Mouse (Mus musculus) lung, embryonic 15.5 days (tissue): ENCODE results near the gene Tmem69. TPM values are rescaled to one million over a fixed set of nuclear protein-coding genes. Genes with fewer than 3 reads are reported as not detected.

ENCODE experiments used
- ATAC-seq: fragments of 200-750 bp; cut with Nextera tagmentation; 2 replicates; pipeline ENCODE4 v1.8.0; 2017; ENCODE audit warnings: moderate number of reproducible peaks, borderline replicate concordance; ENCODE audit not compliant: low FRiP score, low TSS enrichment; ENCODE audit errors: extremely low read depth
- H3K27ac ChIP-seq: fragments of 300-500 bp; sonication (generic); 2 replicates; pipeline ENCODE4 v1.5.1; 2015; ENCODE audit warnings: moderate library complexity, mild to moderate bottlenecking, inconsistent platforms
- H3K27me3 ChIP-seq: fragments of 300-500 bp; sonication (generic); 2 replicates; pipeline ENCODE4 v1.6.1; 2015; ENCODE audit warnings: inconsistent platforms
- H3K36me3 ChIP-seq: fragments of 300-500 bp; sonication (generic); 2 replicates; pipeline ENCODE4 v1.6.1; 2015; ENCODE audit warnings: inconsistent platforms
- H3K4me1 ChIP-seq: fragments of 300-500 bp; sonication (generic); 2 replicates; pipeline ENCODE4 v1.6.1; 2015; ENCODE audit warnings: inconsistent platforms
- H3K4me2 ChIP-seq: fragments of 300-500 bp; sonication (generic); 2 replicates; pipeline ENCODE4 v1.6.1; 2015; ENCODE audit warnings: inconsistent platforms, mild to moderate bottlenecking, moderate library complexity
- H3K4me3 ChIP-seq: fragments of 300-500 bp; sonication (generic); 2 replicates; pipeline ENCODE4 v1.5.1; 2015; ENCODE audit warnings: mild to moderate bottlenecking, inconsistent platforms
- H3K9ac ChIP-seq: fragments of 300-500 bp; sonication (generic); 2 replicates; pipeline ENCODE4 v1.6.1; 2015; ENCODE audit warnings: inconsistent platforms
- H3K9me3 ChIP-seq: fragments of 300-500 bp; sonication (generic); 2 replicates; pipeline ENCODE4 v1.6.1; 2016; ENCODE audit warnings: inconsistent platforms
- WGBS: fragments of 180-500 bp; shearing (Covaris S2); methylation state at CpG from one replicate; pipeline ENCODE4 v1.1.7; 2015; 5-methylcytosine and 5-hydroxymethylcytosine counted together
- polyA plus RNA-seq: library from polyadenylated mRNA; unstranded; fragments of >200 nt; fragmentation: Nextera tagmentation; extraction: Ambion mirVana; gene quantifications from 2 replicates; pipeline ENCODE4 v1.2.1, GENCODE M21; 2015

The Tmem69 gene
- polyA plus RNA-seq, 1 experiment from 2014 or later, result 22.8 TPM

DNA sequence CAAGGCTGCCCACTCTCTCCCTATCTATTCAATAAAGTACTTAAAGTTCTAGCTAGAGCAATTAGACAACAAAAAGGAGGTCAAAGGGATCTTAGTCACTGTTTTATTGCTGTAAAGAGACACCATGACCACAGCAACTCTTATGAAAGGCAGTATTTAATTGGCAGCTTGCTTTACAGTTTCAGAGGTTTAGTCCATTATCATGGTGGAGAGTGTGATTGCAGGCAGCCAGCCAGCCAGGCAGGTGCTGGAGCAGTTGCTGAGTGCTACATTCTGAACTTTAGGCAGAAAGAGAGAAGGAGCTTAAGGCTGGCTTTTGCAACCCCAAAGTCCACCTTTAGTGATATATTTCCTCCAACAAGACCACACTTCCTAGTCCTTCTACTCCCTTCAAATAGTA is 19.4 kb downstream of the Tmem69 start:
- Histone ChIP-seq H3K9ac (no peak overlapping the region), H3K9me3 (no peaks in the 10 kb centered on the region), H3K36me3 (0 out of 2 replicates have a peak, but pooled peaks cover 6% of the 10 kb centered on the region), H3K4me2 (no peak overlapping the region), H3K27ac (no peak overlapping the region), H3K27me3 (no peaks in the 10 kb centered on the region), H3K4me1 (no peaks in the 10 kb centered on the region), H3K4me3 (no peak overlapping the region)
- no peak for ATAC-seq

DNA sequence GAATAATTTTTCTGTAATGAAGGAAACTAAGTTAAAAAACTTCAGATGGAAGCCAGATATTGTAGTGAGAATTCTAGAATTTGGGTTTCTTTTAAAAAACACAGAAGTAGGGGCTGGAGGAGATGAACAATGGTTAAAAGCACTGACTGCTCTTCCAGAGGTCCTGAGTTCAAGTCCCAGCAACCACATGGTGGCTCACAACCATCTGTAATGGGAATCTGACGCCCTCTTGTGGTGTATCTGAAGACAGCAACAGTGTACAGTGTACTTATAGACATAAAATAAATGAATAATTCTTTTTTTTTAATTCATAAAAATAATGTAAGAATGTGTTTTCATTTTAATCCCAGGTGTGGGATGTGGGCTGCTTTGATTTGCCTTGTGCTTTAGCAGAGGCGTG is 24.6 kb downstream of the Tmem69 start:
- peaks cover 9% of the 10 kb centered on the region; the same call in 1 of the 2 replicates for H3K36me3 ChIP-seq

GRCm38 (mm10) chr4:116507425-116508218 is 48.1 kb downstream of the Tmem69 start, which contains the start of gene Ipp:
Gene Ipp, plus strand, starts transcription at chr4:116507549.
- Histone ChIP-seq H3K9me3 (no peaks in the 10 kb centered on the region), H3K36me3 (no peaks in the 10 kb centered on the region), H3K4me2 (peak within 1 kb of the TSS; percentile 85), H3K27me3 (no peaks in the 10 kb centered on the region), H3K9ac (peak within 1 kb of the TSS; percentile 67), H3K4me1 (peaks cover 7% of the 10 kb centered on the region), H3K4me3 (peak within 1 kb of the TSS; percentile 60), H3K27ac (peak within 1 kb of the TSS; percentile 94)
- WGBS, result under 1% methylated on average over 55 of the region's 55 CpGs
- peak; percentile 98 for ATAC-seq

More for the DNA sequence above, 24.6 kb downstream of the Tmem69 start:
- Histone ChIP-seq H3K27ac (no peak overlapping the region), H3K9me3 (no peaks in the 10 kb centered on the region), H3K9ac (no peak overlapping the region), H3K4me3 (no peak overlapping the region), H3K4me2 (no peak overlapping the region), H3K27me3 (no peaks in the 10 kb centered on the region), H3K4me1 (no peaks in the 10 kb centered on the region)
- no peak for ATAC-seq
- WGBS, result 54% methylated on average over 2 of the region's 2 CpGs

DNA sequence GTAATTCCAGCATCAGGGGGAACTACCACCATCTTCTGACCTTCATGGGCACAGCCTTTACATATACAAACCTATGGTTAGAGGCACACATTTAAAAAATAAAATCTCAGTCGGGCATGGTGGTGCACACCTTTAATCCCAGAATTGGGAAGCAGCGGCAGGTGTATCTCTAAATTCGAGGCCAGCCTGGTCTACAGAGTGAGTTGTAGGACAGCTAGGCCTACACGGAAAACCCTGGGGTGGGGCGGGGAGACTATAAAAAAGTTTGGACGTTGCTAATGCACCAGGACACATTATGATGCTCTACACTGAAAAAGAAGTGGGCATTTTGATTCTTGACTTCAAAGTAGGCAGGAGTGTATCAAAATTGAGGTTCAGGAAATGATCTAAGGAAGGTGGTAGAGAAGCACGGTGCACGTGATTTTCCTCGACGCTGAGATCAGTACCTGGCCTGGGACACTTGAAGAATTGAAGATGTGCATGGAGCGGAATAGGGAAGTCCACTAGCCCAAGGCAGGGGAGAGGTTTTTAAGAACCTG is 48.8 kb downstream of the Tmem69 start:
- Histone ChIP-seq H3K27me3 (no peaks in the 10 kb centered on the region), H3K27ac (peak overlapping the region; percentile 94; the same call in 1 of the 2 replicates), H3K4me2 (peak overlapping the region; percentile 85), H3K9me3 (no peaks in the 10 kb centered on the region), H3K9ac (peak overlapping the region; percentile 67), H3K4me3 (peak overlapping the region; percentile 60), H3K4me1 (peaks cover 7% of the 10 kb centered on the region), H3K36me3 (no peaks in the 10 kb centered on the region)
- ATAC-seq, result peak; percentile 4; the same call in 1 of the 2 replicates
- 21% methylated on average over 11 of the region's 11 CpGs for WGBS

Other genes with a start within 250 kb of the Tmem69 start
- gene Mast2, start 91.8 kb downstream of the Tmem69 start, polyA plus RNA-seq, result 14.8 and 16.1 TPM in 2 replicates
- 14.1 TPM in 2 replicates for gene Ipp, start 48.4 kb downstream of the Tmem69 start, polyA plus RNA-seq
- gene Gpbp1l1, start 1.7 kb upstream of the Tmem69 start, polyA plus RNA-seq, result 28.9 and 33.0 TPM in 2 replicates
- gene Ccdc17, start 40.7 kb upstream of the Tmem69 start, polyA plus RNA-seq, result 6.3 and 9.1 TPM in 2 replicates
- 125 and 131 TPM in 2 replicates for gene Nasp, start 72.0 kb upstream of the Tmem69 start, polyA plus RNA-seq
- gene Akr1a1, start 95.7 kb upstream of the Tmem69 start, polyA plus RNA-seq, result 820 and 831 TPM in 2 replicates
- 1,493 and 1,538 TPM in 2 replicates for gene Prdx1, start 129.6 kb upstream of the Tmem69 start, polyA plus RNA-seq
- 24.7 and 24.9 TPM in 2 replicates for gene Mmachc, start 152.5 kb upstream of the Tmem69 start, polyA plus RNA-seq
- gene Ccdc163, start 152.6 kb upstream of the Tmem69 start, polyA plus RNA-seq, result 31.7 and 33.8 TPM in 2 replicates
- gene Tesk2, start 165.0 kb upstream of the Tmem69 start, polyA plus RNA-seq, result 6.7 and 7.6 TPM in 2 replicates